Mouse (Mus musculus): ENCODE data around the gene Myo3b.

DNA sequence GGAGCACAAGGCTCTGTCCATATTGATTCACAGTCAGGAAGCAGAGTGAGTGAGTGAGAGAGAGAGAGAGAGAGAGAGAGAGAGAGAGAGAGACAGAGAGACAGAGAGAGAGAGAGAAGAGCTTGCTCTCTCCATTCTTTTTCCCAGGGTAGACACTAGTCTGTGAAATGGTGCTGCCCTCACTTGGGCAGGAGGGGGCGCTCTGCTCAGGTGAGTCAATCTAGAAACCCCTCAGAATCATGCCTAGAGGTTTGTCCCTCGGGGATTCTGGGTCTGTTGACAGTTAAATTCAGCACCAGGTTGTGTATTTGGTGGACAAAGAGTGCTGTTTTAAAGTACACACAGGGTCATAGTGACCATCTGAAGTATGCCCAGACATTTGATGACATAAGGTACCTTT lies 48.3 kb upstream of the Myo3b start:
- TF ChIP-seq CTCF (IDR thresholded peaks at IDR 0.05; ENCODE audit: borderline replicate concordance, extremely low read depth, insufficient read depth, insufficient read length) (peak; percentile 34; the same call in 1 of the 2 replicates), POLR2A (IDR thresholded peaks at IDR 0.05; ENCODE audit: borderline replicate concordance, extremely low read depth, insufficient read depth, insufficient read length, poor library complexity, severe bottlenecking) (no peak)
